Mouse (Mus musculus) monocyte, adult 2 months (primary cell): ENCODE measurements around the gene F2.
"Not testable (repeated sequence)": the region's sequence is repeated elsewhere in the genome, so short reads cannot be mapped to it uniquely, and the experiment has no call there.

Source experiments
- DNase-seq, 2 experiments: peaks; one replicate each; pipeline ENCODE4 v3.0.0; 2022; ENCODE audit warnings: low spot score in 2 of 2, low read depth in 1 of 2

F2 gene

GRCm38 (mm10) chr2:91646733-91647132, 10.5 kb upstream of the F2 start:
- DNase-seq: peak in 1 of 2 experiments; percentile 41

- DNase-seq: no peak
Measured at GRCm38 (mm10) chr2:91645811-91646210, 9.6 kb upstream of the F2 start.

GRCm38 (mm10) chr2:91645354-91645753, 9.1 kb upstream of the F2 start:
- no peak for DNase-seq

GRCm38 (mm10) chr2:91644021-91644420, 7.8 kb upstream of the F2 start:
- DNase-seq: no peak

- no peak for DNase-seq
Measured at GRCm38 (mm10) chr2:91642825-91643415, 6.7 kb upstream of the F2 start.

- no peak for DNase-seq
Measured at GRCm38 (mm10) chr2:91638931-91639330, 2.7 kb upstream of the F2 start.

GRCm38 (mm10) chr2:91636727-91637338, 619 bp upstream of the F2 start:
- DNase-seq: no peak

GRCm38 (mm10) chr2:91635486-91635885, 728 bp downstream of the F2 start:
- DNase-seq: no peak

- DNase-seq: no peak
Measured at GRCm38 (mm10) chr2:91634841-91635240, 1.4 kb downstream of the F2 start.

GRCm38 (mm10) chr2:91633334-91633977, 2.8 kb downstream of the F2 start:
- no peak for DNase-seq

GRCm38 (mm10) chr2:91632316-91632715, 3.9 kb downstream of the F2 start:
- DNase-seq: no peak

- DNase-seq: no peak
Measured at GRCm38 (mm10) chr2:91631826-91632225, 4.4 kb downstream of the F2 start.

GRCm38 (mm10) chr2:91630384-91630783, 5.8 kb downstream of the F2 start:
- no peak for DNase-seq

GRCm38 (mm10) chr2:91629682-91630081, 6.5 kb downstream of the F2 start:
- DNase-seq: no peak

GRCm38 (mm10) chr2:91628171-91628570, 8.0 kb downstream of the F2 start:
- DNase-seq: no peak

GRCm38 (mm10) chr2:91627486-91627885, 8.7 kb downstream of the F2 start:
- no peak for DNase-seq

GRCm38 (mm10) chr2:91623366-91623765, 12.8 kb downstream of the F2 start:
- DNase-seq: not testable (repeated sequence)

- DNase-seq: no peak
Measured at GRCm38 (mm10) chr2:91622356-91622755, 13.9 kb downstream of the F2 start.

- not testable (repeated sequence) for DNase-seq
Measured at GRCm38 (mm10) chr2:91609370-91609769, 26.8 kb downstream of the F2 start.

- no peak for DNase-seq
Measured at GRCm38 (mm10) chr2:91602389-91602788, 33.8 kb downstream of the F2 start.

- no peak for DNase-seq
Measured at GRCm38 (mm10) chr2:91600475-91600874, 35.7 kb downstream of the F2 start.

- no peak for DNase-seq
Measured at GRCm38 (mm10) chr2:91586242-91586641, 50.0 kb downstream of the F2 start.

GRCm38 (mm10) chr2:91580894-91581293, 55.3 kb downstream of the F2 start:
- no peak for DNase-seq
